Mouse (Mus musculus) olfactory bulb, adult 2 months (tissue): ENCODE data around the gene Klhl29.

Experiments used
- CTCF ChIP-seq: fragments of 200-500 bp; IDR thresholded peaks from 2 replicates; pipeline ENCODE4 v1.5.1; 2012; ENCODE audit warnings: low read depth, mild to moderate bottlenecking, low read length, moderate library complexity; ENCODE audit not compliant: insufficient read depth
- POLR2A ChIP-seq: fragments of 200-500 bp; IDR thresholded peaks from 2 replicates; pipeline ENCODE4 v1.6.1; 2012; ENCODE audit warnings: mild to moderate bottlenecking, low read depth, low read length, moderate library complexity; ENCODE audit not compliant: insufficient read depth

DNA sequence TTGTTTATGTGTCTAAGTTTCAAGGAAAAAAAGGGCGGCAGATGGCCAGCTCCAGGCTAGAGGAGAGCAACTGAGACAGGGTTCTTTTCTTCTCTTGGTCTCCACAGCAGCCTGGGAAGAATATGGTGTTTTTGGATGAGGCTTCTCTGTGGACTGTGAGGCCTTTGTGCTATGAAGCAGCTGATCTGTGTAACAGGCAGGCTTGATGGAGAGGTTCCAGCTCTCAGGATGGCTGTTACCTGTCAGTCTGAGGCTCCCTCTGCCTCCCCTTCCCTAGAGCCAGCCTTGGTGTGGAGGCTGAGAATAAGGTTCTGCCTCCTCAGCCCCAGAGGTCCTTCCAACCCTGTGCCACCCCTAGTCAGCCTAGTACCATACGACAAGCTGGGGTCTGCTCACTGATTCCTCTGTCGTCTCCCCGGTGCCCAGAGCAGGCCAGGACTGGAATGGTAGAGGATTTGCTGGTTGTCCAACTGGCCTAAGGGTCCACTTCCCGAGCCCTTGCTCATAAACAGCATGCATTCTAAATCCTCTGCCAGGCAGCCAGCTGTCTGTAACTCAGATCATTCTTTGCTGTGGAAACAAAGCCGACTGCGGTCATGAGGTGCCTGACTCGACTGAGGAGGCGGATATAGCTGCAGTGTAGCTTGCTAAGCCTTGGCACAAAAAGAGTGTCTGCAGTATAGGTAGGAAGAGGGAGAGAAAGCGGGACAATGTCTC lies 122.0 kb downstream of the Klhl29 start:
- TF ChIP-seq CTCF (no peak), POLR2A (no peak)
